ENCODE assay signal across 8 mouse cellular contexts in genomic region chr2:167062497-167062911, GRCm38 (mm10). TPM values are rescaled to one million over a fixed set of nuclear protein-coding genes. Genes with fewer than 3 reads are reported as not detected.
DNase-seq lines count a peak whose midpoint lies in the region; ATAC-seq and TF ChIP-seq lines count a peak whose summit lies in the region.

No protein-coding gene starts in this region.

- peak overlapping the region; percentile 80 to 87 for H3K4me3 ChIP-seq in ES-E14 (ENCODE audit: insufficient read depth in 1 of 2, low read depth in 1 of 2, low read length in 2 of 2, poor library complexity in 1 of 2, severe bottlenecking in 1 of 2)
- H3K4me3 ChIP-seq in forebrain, postnatal 0 days (ENCODE audit: low read depth, low read length), result peak overlapping the region; percentile 71

- no peaks in the 10 kb centered on the region for H3K27me3 ChIP-seq in forebrain, postnatal 0 days (ENCODE audit: insufficient read depth, low read length)

- ATAC-seq in forebrain, postnatal 0 days, result peak; percentile 86

- peaks cover 8 to 9% of the 10 kb centered on the region in 2 experiments for H3K4me1 ChIP-seq in ES-E14 (ENCODE audit: control insufficient read depth in 2 of 2, insufficient read depth in 2 of 2, low read length in 2 of 2, poor library complexity in 1 of 2)
- H3K4me1 ChIP-seq in forebrain, postnatal 0 days (ENCODE audit: insufficient read depth), result peaks cover 16% of the 10 kb centered on the region

- in situ Hi-C loops in ES-E14 (cut with MboI; ENCODE audit: low sequenced_read_pairs in 2 of 2, unreplicated experiment in 2 of 2), result no loop called here

- peak overlapping the region; percentile 61 for H3K4me2 ChIP-seq in forebrain, postnatal 0 days (ENCODE audit: low read depth)

- peak overlapping the region; percentile 91 for H3K27ac ChIP-seq in ES-E14 (ENCODE audit: insufficient read depth, low read depth, low read length, poor library complexity, severe bottlenecking)
- H3K27ac ChIP-seq in forebrain, postnatal 0 days (ENCODE audit: low read depth, low read length), result peak overlapping the region; percentile 87

- 2% methylated on average over 44 of the region's 60 CpGs for WGBS in forebrain, postnatal 0 days

- peak; percentile 87 for DNase-seq in ES-E14 (ENCODE audit: low read depth, low spot score)
- DNase-seq in cerebellum, adult 11-12 months, result peak; percentile 92
- peak; percentile 80 for DNase-seq in forebrain, postnatal 0 days
- DNase-seq in heart, postnatal 4 days, result peak; percentile 95
- peak; percentile 93 for DNase-seq in layer of hippocampus, adult 9-11 months
- peak; percentile 95 for DNase-seq in lung, postnatal 14 days
- peak; percentile 96 for DNase-seq in ovary, postnatal 36 days (ENCODE audit: low spot score)
- DNase-seq in thymus, postnatal 14 days, result peak; percentile 96

- H3K9me3 ChIP-seq in ES-E14 (ENCODE audit: control insufficient read depth, insufficient read depth, low read depth, low read length), result no peaks in the 10 kb centered on the region
- no peaks in the 10 kb centered on the region for H3K9me3 ChIP-seq in forebrain, postnatal 0 days (ENCODE audit: low read length)

- TF ChIP-seq CTCF in forebrain, postnatal 0 days (IDR thresholded peaks at IDR 0.05; ENCODE audit: low read depth), result no peak

- H3K9ac ChIP-seq in ES-E14 (ENCODE audit: insufficient read depth, low read depth, low read length, poor library complexity, severe bottlenecking), result peak overlapping the region; percentile 94
- H3K9ac ChIP-seq in forebrain, postnatal 0 days, result peak overlapping the region; percentile 80

- peaks cover 27% of the 10 kb centered on the region for H3K36me3 ChIP-seq in ES-E14 (ENCODE audit: control insufficient read depth, insufficient read depth, low read length, poor library complexity, severe bottlenecking)
- H3K36me3 ChIP-seq in forebrain, postnatal 0 days (ENCODE audit: insufficient read depth), result peaks cover 20% of the 10 kb centered on the region

TF ChIP-seq in ES-E14, 5 proteins besides CTCF, POLR2A, EP300 and RAD21:
- TF ChIP-seq ZC3H11A (IDR thresholded peaks at IDR 0.05; ENCODE audit: borderline replicate concordance, low read depth, low read length) (no peak), ZNF384 (IDR thresholded peaks at IDR 0.05; ENCODE audit: low read depth, low read length) (no peak), CHD2 (IDR thresholded peaks at IDR 0.05; ENCODE audit: low read depth, low read length) (no peak), HCFC1 (IDR thresholded peaks at IDR 0.05; ENCODE audit: borderline replicate concordance, insufficient read depth, low read length) (no peak), MAFK (IDR thresholded peaks at IDR 0.05; ENCODE audit: insufficient read depth, low read depth, low read length) (no peak)
TF ChIP-seq in ES-E14: peak in this region for 0.

RNA-seq across cellular contexts. Expression of gene Znfx1, which starts 0.3 kb away (rescaled TPM):
- total RNA-seq in ES-E14 (2012; rRNA removed), result 15.3 and 15.9 TPM in 2 replicates
- total RNA-seq in forebrain, postnatal 0 days (2014; rRNA removed), result 20.5 and 25.4 TPM in 2 replicates
- 2.2 and 4.4 TPM in 2 replicates for polyA plus RNA-seq in forebrain, postnatal 0 days (2015; fragmentation: Nextera tagmentation; extraction: Ambion mirVana)
- 10 to 100 TPM; 19.7 to 22.4 TPM for total RNA-seq in heart, postnatal 4 days (2021)

RNA-seq across cellular contexts. Expression of gene Ddx27, which starts 47.5 kb away (rescaled TPM):
- total RNA-seq in ES-E14 (2012; rRNA removed), result 128 and 132 TPM in 2 replicates
- 37.9 and 42.5 TPM in 2 replicates for total RNA-seq in forebrain, postnatal 0 days (2014; rRNA removed)
- 28.4 and 36.9 TPM in 2 replicates for polyA plus RNA-seq in forebrain, postnatal 0 days (2015; fragmentation: Nextera tagmentation; extraction: Ambion mirVana)
- total RNA-seq in heart, postnatal 4 days (2021), result 10 to 100 TPM; 22.0 to 23.6 TPM

Comparison
In these comparisons a context has a peak if more than half of its experiments do, and no peak if none do; other contexts are left out.
1. Peak in every context shown above with its lines: DNase-seq, ATAC-seq, H3K4me3 ChIP-seq and H3K27ac ChIP-seq.